Mouse (Mus musculus) myocyte (in vitro differentiated cells): Measurements from ENCODE around the gene A2ml1.

Source experiments
- CEBPB ChIP-seq: IDR thresholded peaks from 2 replicates; pipeline ENCODE4 v1.6.1; 2011; ENCODE audit warnings: mild to moderate bottlenecking, moderate library complexity; ENCODE audit not compliant: poor library complexity, insufficient read depth, severe bottlenecking
- E2F4 ChIP-seq: IDR thresholded peaks from one replicate; pipeline ENCODE4 v1.6.1; 2011; ENCODE audit warnings: mild to moderate bottlenecking, control low read depth, moderate library complexity; ENCODE audit not compliant: insufficient read depth
- MAX ChIP-seq: IDR thresholded peaks from one replicate; pipeline ENCODE4 v1.6.1; 2011; ENCODE audit warnings: low read depth, mild to moderate bottlenecking, control low read depth
- MYOG ChIP-seq, 3 experiments: IDR thresholded peaks; one replicate each; pipeline ENCODE4 v1.6.1; 2011; ENCODE audit warnings: control low read depth in 2 of 3, low read depth in 2 of 3, mild to moderate bottlenecking in 2 of 3; ENCODE audit not compliant: insufficient read length in 2 of 3, control insufficient read depth in 1 of 3, insufficient read depth in 1 of 3
- POLR2A ChIP-seq: IDR thresholded peaks from one replicate; pipeline ENCODE4 v1.6.1; 2011; ENCODE audit warnings: low read depth, mild to moderate bottlenecking, control low read depth, moderate library complexity; ENCODE audit not compliant: insufficient read length
- POLR2AphosphoS2 ChIP-seq: IDR thresholded peaks from one replicate; pipeline ENCODE4 v1.6.1; 2011; ENCODE audit warnings: low read depth, control low read depth; ENCODE audit not compliant: insufficient read length
- REST ChIP-seq: IDR thresholded peaks from one replicate; pipeline ENCODE4 v1.6.1; 2011; ENCODE audit warnings: mild to moderate bottlenecking, control low read depth, moderate library complexity; ENCODE audit not compliant: insufficient read depth, insufficient read length
- TCF12 ChIP-seq: IDR thresholded peaks from one replicate; pipeline ENCODE4 v1.6.1; 2011; ENCODE audit warnings: mild to moderate bottlenecking, control low read depth; ENCODE audit not compliant: poor library complexity, insufficient read depth, severe bottlenecking
- USF1 ChIP-seq: IDR thresholded peaks from one replicate; pipeline ENCODE4 v1.6.1; 2011; ENCODE audit warnings: low read depth, mild to moderate bottlenecking, control low read depth, moderate library complexity

GRCm38 (mm10) chr6:128495346-128495745 lies 86.1 kb downstream of the A2ml1 start:
- TF ChIP-seq MAX (no peak), MYOG (IDR thresholded peaks at IDR 0.05; ENCODE audit: control insufficient read depth in 1 of 3, insufficient read depth in 1 of 3, insufficient read length in 2 of 3, low read depth in 2 of 3) (no peak), POLR2A (no peak), CEBPB (no peak), POLR2AphosphoS2 (no peak), E2F4 (no peak), TCF12 (no peak), USF1 (no peak), REST (no peak)
